Mouse (Mus musculus) midbrain, embryonic 14.5 days (tissue): ENCODE data around the gene Fndc8. TPM values are rescaled to one million over a fixed set of nuclear protein-coding genes. Genes with fewer than 3 reads are reported as not detected.
A peak's percentile ranks its signal among the peaks of the same experiment; 100 is the strongest.
"Not testable (repeated sequence)": the region's sequence is repeated elsewhere in the genome, so short reads cannot be mapped to it uniquely, and the experiment has no call there.

Experiments used
- ATAC-seq: fragments of 200-750 bp; cut with Nextera tagmentation; 2 replicates; pipeline ENCODE4 v1.8.0; 2017; ENCODE audit warnings: moderate number of reproducible peaks, moderate library complexity; ENCODE audit not compliant: low FRiP score, low TSS enrichment
- DNase-seq: peaks from one replicate; pipeline ENCODE4 v3.0.0-alpha.2; 2015
- H3K27ac ChIP-seq: fragments of 300-500 bp; sonication (generic); replicated peaks from 2 replicates; pipeline ENCODE4 v1.5.1; 2014; ENCODE audit warnings: mild to moderate bottlenecking, low read depth, low read length, moderate library complexity
- H3K27me3 ChIP-seq: fragments of 300-500 bp; sonication (generic); 2 replicates; pipeline ENCODE4 v1.6.1; 2014; ENCODE audit warnings: low read length, control low read depth, mixed read lengths; ENCODE audit not compliant: control insufficient read depth, insufficient read depth
- H3K36me3 ChIP-seq: fragments of 300-500 bp; sonication (generic); 2 replicates; pipeline ENCODE4 v1.6.1; 2014; ENCODE audit warnings: low read length, control low read depth; ENCODE audit not compliant: control insufficient read depth, insufficient read depth
- H3K4me1 ChIP-seq: fragments of 300-500 bp; sonication (generic); 2 replicates; pipeline ENCODE4 v1.6.1; 2014; ENCODE audit warnings: mild to moderate bottlenecking, antibody characterized with exemption, low read length, control low read depth; ENCODE audit not compliant: control insufficient read depth, insufficient read depth
- H3K4me2 ChIP-seq: fragments of 300-500 bp; sonication (generic); 2 replicates; pipeline ENCODE4 v1.6.1; 2014; ENCODE audit warnings: mild to moderate bottlenecking, low read length, moderate library complexity
- H3K4me3 ChIP-seq: fragments of 300-500 bp; sonication (generic); replicated peaks from 2 replicates; pipeline ENCODE4 v1.5.1; 2014; ENCODE audit warnings: low read depth, low read length
- H3K9ac ChIP-seq: fragments of 300-500 bp; sonication (generic); replicated peaks from 2 replicates; pipeline ENCODE4 v1.6.1; 2014; ENCODE audit warnings: mild to moderate bottlenecking, low read length, moderate library complexity
- H3K9me3 ChIP-seq: fragments of 300-500 bp; sonication (generic); 2 replicates; pipeline ENCODE4 v1.6.1; 2016; ENCODE audit warnings: low read length, control low read depth, mixed read lengths; ENCODE audit not compliant: control insufficient read depth
- WGBS: fragments of 180-500 bp; shearing (Covaris S2); extraction: QIAGEN DNeasy Blood & Tissue Kit; methylation state at CpG from one replicate; pipeline ENCODE4 v1.1.7; 2014; 5-methylcytosine and 5-hydroxymethylcytosine counted together
- polyA plus RNA-seq: library from polyadenylated mRNA; unstranded; fragments of >200 nt; fragmentation: Nextera tagmentation; extraction: Ambion mirVana; gene quantifications from 2 replicates; pipeline ENCODE4 v1.2.1, GENCODE M21; 2014

Gene Fndc8
- polyA plus RNA-seq, 1 experiment from 2014 or later: 0.38 TPM

DNA sequence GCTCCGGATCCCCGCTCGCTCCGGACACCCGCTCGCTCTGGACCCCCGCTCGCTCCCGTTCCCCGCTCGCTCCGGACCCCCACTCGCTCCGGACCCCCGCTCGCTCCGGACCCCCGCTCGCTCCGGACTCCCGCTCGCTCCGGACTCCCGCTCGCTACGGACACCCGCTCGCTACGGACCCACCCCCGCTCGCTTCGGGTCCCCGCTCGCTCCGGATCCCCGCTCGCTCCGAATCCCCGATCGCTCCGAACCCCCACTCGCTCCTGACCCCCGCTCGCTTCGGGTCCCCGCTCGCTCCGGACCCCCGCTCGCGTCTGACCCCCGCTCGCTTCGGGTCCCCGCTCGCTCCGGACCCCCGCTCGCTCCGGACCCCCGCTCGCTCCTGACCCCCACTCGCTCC lies 39.2 kb downstream of the Fndc8 start:
- peaks cover 49% of the 10 kb centered on the region for H3K27me3 ChIP-seq

GRCm38 (mm10) chr11:82931671-82932450 lies 39.9 kb downstream of the Fndc8 start:
- peak overlapping the region; percentile 45 for H3K4me3 ChIP-seq
- peaks cover 49% of the 10 kb centered on the region for H3K27me3 ChIP-seq
- ATAC-seq, H3K27ac ChIP-seq, H3K9me3 ChIP-seq, H3K36me3 ChIP-seq, H3K4me1 ChIP-seq: not testable (repeated sequence)
- H3K9ac ChIP-seq: peak overlapping the region; percentile 49
- WGBS: 1% methylated on average over 116 of the region's 119 CpGs
- H3K4me2 ChIP-seq: peak overlapping the region; percentile 96
- DNase-seq: peak; percentile 29

More for the DNA sequence above, 39.2 kb downstream of the Fndc8 start:
- H3K4me1 ChIP-seq, H3K27ac ChIP-seq, H3K9me3 ChIP-seq, ATAC-seq, H3K36me3 ChIP-seq: not testable (repeated sequence)
- H3K4me2 ChIP-seq: peak overlapping the region; percentile 96
- 0% methylated on average over 61 of the region's 63 CpGs for WGBS
- peak overlapping the region; percentile 49; the same call in 1 of the 2 replicates for H3K9ac ChIP-seq
- peak overlapping the region; percentile 45 for H3K4me3 ChIP-seq
- DNase-seq: peak; percentile 34

DNA sequence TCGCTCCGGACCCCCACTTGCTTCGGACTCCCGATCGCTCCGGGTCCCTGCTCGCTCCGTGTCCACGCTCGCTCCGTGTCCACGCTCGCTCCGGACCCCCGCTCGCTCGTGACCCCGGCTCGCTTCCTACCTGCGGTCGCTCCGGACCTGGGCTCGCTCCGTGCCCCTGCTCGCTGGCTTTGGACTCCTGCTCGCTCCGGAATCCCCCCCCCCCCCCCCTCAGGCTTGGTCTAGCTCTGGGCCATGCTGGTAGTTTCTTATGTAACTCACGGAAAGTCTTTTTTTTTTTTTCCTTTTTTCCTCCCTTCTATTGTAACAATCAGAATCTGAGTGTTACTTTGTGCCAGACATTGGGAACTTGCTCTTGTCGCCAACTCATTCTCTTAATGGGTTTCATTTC lies 41.3 kb downstream of the Fndc8 start:
- WGBS: 1% methylated on average over 29 of the region's 29 CpGs
- Histone ChIP-seq H3K36me3 (no peaks in the 10 kb centered on the region), H3K4me3 (peak overlapping the region; percentile 45), H3K27me3 (peaks cover 47% of the 10 kb centered on the region), H3K4me1 (no peaks in the 10 kb centered on the region), H3K4me2 (peak overlapping the region; percentile 96), H3K9ac (no peak overlapping the region), H3K27ac (no peak overlapping the region), H3K9me3 (no peaks in the 10 kb centered on the region)
- DNase-seq (no peak), ATAC-seq (no peak)

DNA sequence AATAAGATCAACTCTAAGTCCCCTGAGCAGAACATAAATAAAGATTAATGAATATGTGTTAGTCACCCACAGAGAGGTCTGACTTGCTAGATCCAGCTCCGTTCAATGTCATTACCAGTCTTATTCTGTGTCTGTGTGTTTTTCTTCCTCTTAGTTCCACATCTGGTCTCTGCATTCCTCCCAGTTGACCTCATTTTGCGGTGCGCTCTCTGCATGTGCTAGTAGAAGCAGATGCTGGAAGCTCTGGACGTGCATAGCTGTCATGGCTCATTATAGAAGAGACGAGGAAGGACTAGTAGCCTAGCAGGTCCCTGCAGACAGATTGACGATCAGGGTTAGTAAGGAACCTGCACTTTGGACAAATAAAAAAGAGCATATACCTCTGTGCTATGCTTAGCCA lies 51.4 kb downstream of the Fndc8 start:
- Histone ChIP-seq H3K4me3 (no peak overlapping the region), H3K4me2 (no peak overlapping the region), H3K9ac (no peak overlapping the region), H3K4me1 (no peaks in the 10 kb centered on the region), H3K27ac (no peak overlapping the region), H3K27me3 (no peaks in the 10 kb centered on the region), H3K9me3 (no peaks in the 10 kb centered on the region), H3K36me3 (no peaks in the 10 kb centered on the region)
- DNase-seq (no peak), ATAC-seq (no peak)
- 69% methylated on average over 6 of the region's 6 CpGs for WGBS

DNA sequence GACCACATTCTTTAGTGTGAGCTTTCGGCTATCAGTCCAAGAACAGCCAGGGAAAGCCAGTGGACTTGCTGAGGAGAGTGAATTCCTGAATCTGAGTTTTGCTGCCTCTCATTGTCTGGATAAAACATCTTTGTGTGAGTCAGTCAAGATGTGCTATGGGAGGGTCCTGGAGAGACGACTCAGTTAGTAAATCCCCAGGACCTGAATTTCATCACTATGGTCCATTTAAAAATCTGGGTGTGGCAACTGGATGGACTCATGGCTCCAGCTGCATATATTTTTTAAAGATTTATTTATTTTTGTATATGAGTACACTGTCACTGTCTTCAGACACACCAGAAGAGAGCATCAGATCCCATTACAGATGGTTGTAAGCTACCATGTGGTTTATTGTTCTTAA lies 53.7 kb downstream of the Fndc8 start:
- Histone ChIP-seq H3K36me3 (no peaks in the 10 kb centered on the region), H3K9me3 (no peaks in the 10 kb centered on the region)

DNA sequence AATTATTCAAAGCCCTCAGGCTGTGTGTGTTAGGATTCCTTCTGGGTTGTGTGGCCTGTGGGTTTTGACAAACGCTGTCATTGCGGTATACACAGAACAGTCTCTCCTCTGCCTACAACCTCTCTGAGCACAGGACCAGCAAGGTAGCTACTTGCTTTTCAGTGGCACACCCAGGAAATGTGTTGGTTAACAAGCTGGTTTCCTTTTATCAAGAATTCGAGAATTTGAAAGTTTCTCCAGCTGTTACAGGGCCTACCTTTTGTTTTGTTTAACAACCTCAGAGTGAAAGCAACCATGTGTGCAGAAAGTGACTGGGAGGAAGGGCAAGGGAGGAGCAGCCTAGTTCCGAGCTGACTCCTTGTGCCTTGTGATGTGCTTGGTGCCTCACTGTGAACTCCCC lies 55.5 kb downstream of the Fndc8 start:
- H3K27ac ChIP-seq: no peak overlapping the region
- peaks cover 22% of the 10 kb centered on the region for H3K27me3 ChIP-seq
- 44% methylated on average over 4 of the region's 4 CpGs for WGBS
- H3K4me2 ChIP-seq: no peak overlapping the region
- H3K9ac ChIP-seq: no peak overlapping the region
- no peaks in the 10 kb centered on the region for H3K9me3 ChIP-seq
- H3K4me1 ChIP-seq: no peaks in the 10 kb centered on the region
- no peak for ATAC-seq
- no peak overlapping the region for H3K4me3 ChIP-seq
- no peaks in the 10 kb centered on the region for H3K36me3 ChIP-seq
- no peak for DNase-seq

More for the DNA sequence above, 53.7 kb downstream of the Fndc8 start:
- peaks cover 7% of the 10 kb centered on the region for H3K27me3 ChIP-seq
- H3K27ac ChIP-seq: no peak overlapping the region
- WGBS: 69% methylated on average over 2 of the region's 2 CpGs
- no peaks in the 10 kb centered on the region for H3K4me1 ChIP-seq
- H3K9ac ChIP-seq: no peak overlapping the region
- no peak overlapping the region for H3K4me3 ChIP-seq
- ATAC-seq: no peak
- H3K4me2 ChIP-seq: no peak overlapping the region
- no peak for DNase-seq

DNA sequence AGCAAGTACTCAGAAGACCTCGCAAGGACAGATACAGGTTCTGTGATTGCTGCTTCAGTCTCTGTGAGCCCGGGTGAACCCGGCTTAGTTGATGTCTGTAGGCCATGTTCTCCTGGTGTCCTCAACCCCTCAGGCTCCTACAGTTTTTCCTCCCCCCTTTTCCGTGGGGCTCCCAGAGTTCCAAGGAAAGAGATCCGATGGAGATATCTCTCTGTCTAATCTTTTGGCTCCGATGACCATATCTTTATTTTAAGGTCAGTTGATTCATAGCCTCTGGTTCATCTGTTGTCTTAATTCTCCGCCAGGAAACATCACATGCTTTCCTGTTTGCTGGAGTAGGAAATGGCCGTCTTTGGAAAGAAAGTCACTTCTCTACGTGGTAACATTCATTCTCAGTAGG lies 57.1 kb downstream of the Fndc8 start:
- H3K27ac ChIP-seq: no peak overlapping the region
- peaks cover 34% of the 10 kb centered on the region for H3K27me3 ChIP-seq
- H3K4me2 ChIP-seq: no peak overlapping the region
- H3K9me3 ChIP-seq: no peaks in the 10 kb centered on the region
- DNase-seq (no peak), ATAC-seq (no peak)
- H3K36me3 ChIP-seq: no peaks in the 10 kb centered on the region
- no peaks in the 10 kb centered on the region for H3K4me1 ChIP-seq
- H3K9ac ChIP-seq: no peak overlapping the region
- H3K4me3 ChIP-seq: no peak overlapping the region
- 88% methylated on average over 9 of the region's 9 CpGs for WGBS

Other genes with a start within 250 kb of the Fndc8 start
- 0.46 and 0.55 TPM in 2 replicates for gene Cct6b, start 127.8 kb upstream of the Fndc8 start, polyA plus RNA-seq
- 24.2 and 26.9 TPM in 2 replicates for gene Zfp830, start 127.8 kb upstream of the Fndc8 start, polyA plus RNA-seq
- gene Lig3, start 111.0 kb upstream of the Fndc8 start, polyA plus RNA-seq: 23.0 and 35.3 TPM in 2 replicates
- 2.6 and 4.2 TPM in 2 replicates for gene Rffl, start 20.9 kb upstream of the Fndc8 start, polyA plus RNA-seq
- gene Rad51d, start 1.5 kb upstream of the Fndc8 start, polyA plus RNA-seq: 11.4 and 17.2 TPM in 2 replicates
- 24.8 and 28.0 TPM in 2 replicates for gene Nle1, start 16.3 kb downstream of the Fndc8 start, polyA plus RNA-seq
- 0.32 and 0.84 TPM in 2 replicates for gene Unc45b, start 18.4 kb downstream of the Fndc8 start, polyA plus RNA-seq
- 0.98 and 2.6 TPM in 2 replicates for gene Slfn5, start 59.2 kb downstream of the Fndc8 start, polyA plus RNA-seq
- gene Slfn9, start 99.7 kb downstream of the Fndc8 start, polyA plus RNA-seq: 1.2 and 3.1 TPM in 2 replicates
- 0.07 and 0.54 TPM in 2 replicates for gene Slfn8, start 128.7 kb downstream of the Fndc8 start, polyA plus RNA-seq
- gene Slfn2, start 173.0 kb downstream of the Fndc8 start, polyA plus RNA-seq: 0.22 and 3.1 TPM in 2 replicates
- 0.51 TPM in 1 of 2 replicates, not detected in the other for gene Slfn1, start 224.7 kb downstream of the Fndc8 start, polyA plus RNA-seq